Mouse (Mus musculus): Measurements from ENCODE around the gene Eid2b.

- TF ChIP-seq TAL1 (IDR thresholded peaks at IDR 0.05; ENCODE audit: low read length): no peak
- TF ChIP-seq GATA1 (IDR thresholded peaks at IDR 0.05; ENCODE audit: low read length): no peak
Measured at GRCm38 (mm10) chr7:28278279-28278652, 727 bp downstream of the Eid2b start.
